Mouse (Mus musculus) G1E-ER4 (cell line): ENCODE results near the gene Ascl3. TPM values are rescaled to one million over a fixed set of nuclear protein-coding genes. Genes with fewer than 3 reads are reported as not detected.

Source experiments
- GATA1 ChIP-seq: IDR thresholded peaks from one replicate; pipeline ENCODE4 v1.8.0; 2012; ENCODE audit warnings: low read length, inconsistent platforms
- polyA plus RNA-seq: library from polyadenylated mRNA; stranded (reverse); fragments of >175 nt; gene quantifications from 2 replicates; pipeline ENCODE4 v1.2.3, GENCODE M21; 2012

Gene Ascl3
- polyA plus RNA-seq, 1 experiment = not detected

DNA sequence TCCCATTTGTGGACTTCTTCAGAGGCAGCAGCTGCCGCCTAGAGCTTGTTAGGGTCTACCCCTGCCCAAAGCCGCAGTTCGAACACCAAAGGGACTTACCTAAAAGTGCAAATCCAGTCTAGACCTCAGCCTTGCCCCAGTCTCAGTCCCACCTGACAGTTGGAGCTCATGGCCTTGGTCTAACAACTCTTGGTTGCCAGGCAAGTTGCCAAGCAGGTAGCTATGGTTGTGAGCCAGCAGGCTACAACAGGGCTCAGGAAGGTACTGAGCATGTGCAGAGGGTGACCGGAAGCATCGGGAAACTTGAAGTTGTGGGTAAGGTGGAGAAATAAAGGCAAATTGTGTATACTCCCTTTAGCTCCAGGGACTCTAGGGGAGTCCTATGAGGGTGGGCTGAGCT lies 7.8 kb downstream of the Ascl3 start, which contains the start of gene BC051019:
Gene BC051019, minus strand, starts transcription at position 154 of the 400 bp plus-strand sequence.
- TF ChIP-seq GATA1 = no peak

DNA sequence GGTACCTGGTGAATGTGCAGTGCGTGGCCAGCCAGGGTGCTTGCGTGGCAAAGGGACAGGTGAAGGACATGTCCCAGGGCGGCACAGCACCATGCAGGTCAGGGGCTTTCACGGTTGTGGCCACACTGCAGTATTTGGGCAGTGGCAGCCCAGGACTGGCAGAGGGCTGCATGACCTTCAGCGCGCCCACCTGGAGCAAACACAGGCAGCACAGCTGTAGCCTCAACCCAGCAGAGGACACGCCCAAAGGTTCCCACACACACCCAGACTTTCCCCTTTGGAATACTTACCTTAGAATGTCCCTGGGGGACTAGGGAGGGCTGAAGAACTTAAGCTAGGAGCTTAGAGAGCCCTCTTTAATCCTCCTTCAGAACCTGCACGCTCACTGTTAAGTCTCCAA lies 8.4 kb downstream of the Ascl3 start:
- TF ChIP-seq GATA1 = no peak

DNA sequence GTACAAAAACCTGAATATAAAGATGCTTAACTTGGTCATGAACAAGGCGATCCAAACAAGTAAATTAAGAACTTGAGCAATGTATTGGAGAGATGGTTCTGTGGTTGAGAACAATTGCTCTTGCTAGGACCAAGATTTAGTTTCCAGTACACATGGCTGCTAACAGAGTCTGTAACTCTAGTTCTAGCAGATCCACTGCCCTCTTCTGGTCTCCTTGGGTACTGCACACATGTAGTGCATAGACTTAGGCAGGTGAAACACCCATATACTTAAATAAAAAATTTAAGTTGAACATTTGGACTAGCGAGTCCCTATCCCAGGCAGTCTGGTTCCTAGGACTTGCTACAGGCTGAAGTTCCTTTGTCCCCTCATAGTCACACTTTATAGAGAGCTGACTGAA lies 8.9 kb downstream of the Ascl3 start:
- no peak for TF ChIP-seq GATA1

DNA sequence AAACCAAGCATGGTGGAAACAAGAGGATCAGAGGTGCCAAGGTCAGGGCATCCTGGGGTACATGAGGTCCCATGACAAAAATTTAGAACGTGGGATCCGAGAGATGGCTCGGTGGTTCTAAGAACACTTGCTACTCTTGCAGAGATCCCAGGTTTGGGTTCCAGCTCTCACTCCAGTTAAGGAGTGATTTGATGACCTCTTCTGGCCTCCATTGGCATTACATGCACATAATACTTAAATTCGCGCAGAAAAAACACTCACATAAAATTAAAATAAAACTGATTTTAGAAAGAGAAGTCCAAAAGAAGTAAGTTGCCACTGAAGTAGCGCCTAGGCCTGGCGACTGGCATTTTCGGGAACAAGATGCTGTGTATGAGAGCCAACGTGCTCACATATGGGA lies 12.2 kb downstream of the Ascl3 start:
- no peak for TF ChIP-seq GATA1

DNA sequence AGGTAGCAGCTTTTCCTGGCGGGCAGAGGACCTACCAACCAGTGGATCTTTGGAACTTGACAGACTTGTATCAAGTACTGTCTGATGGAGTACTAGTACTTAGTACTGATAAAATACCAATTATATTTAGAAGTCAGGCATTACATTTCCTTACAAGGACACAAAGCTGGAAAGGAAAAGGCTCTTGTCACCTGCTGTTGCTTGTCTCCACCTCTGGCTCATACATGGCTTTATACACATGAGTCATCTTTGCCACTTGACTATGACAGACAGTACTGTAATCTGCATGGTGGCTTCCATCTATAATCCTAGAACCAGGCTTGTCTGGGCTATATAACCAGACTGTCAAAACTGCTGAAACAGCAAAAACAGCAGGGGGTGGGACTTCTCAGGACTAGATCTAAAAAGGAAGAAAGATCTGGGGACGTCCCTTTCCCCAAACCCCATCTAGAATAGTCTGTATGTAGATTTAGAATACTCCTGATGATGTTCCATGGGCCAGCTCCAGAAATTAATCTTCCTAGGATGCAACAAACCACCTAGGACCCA lies 18.0 kb downstream of the Ascl3 start:
- no peak for TF ChIP-seq GATA1

DNA sequence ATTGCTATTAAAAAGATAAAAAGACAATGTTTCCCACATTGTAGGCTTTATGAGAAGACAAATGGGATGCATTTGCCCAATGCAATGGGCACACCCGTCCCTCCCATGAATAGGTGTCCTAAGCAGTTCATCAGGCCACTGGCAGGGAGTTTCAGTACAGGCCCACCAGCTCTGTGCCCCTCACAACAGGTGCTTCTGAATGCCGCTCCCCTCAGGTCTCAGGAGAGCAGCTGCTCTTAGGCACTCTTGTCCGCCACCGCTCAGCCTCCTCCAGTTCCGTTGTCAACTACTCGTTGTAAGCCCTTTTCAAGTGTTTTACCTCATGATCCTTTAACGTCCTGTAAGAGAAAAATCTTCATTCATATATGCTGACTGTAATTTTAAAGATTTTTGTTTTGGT lies 19.3 kb downstream of the Ascl3 start:
- no peak for TF ChIP-seq GATA1

DNA sequence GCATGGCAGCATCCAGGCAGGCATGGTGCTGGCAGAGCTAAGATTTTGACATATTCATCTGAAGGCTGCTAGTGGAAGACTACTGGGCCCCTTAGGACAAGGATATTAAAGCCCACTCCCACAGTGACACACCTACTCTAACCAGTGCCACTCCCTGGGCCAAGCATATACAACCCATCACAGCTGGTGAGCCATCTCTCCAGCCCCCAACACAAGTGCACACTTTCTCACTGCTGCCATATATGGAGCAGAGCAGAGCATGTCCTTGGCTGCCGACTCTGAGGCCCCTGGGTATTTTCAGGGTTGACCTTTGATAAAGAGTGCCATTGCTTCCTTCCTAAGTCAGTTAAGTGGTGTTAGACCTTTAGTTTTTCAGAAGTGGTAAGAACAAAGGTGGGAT lies 21.5 kb downstream of the Ascl3 start:
- no peak for TF ChIP-seq GATA1

DNA sequence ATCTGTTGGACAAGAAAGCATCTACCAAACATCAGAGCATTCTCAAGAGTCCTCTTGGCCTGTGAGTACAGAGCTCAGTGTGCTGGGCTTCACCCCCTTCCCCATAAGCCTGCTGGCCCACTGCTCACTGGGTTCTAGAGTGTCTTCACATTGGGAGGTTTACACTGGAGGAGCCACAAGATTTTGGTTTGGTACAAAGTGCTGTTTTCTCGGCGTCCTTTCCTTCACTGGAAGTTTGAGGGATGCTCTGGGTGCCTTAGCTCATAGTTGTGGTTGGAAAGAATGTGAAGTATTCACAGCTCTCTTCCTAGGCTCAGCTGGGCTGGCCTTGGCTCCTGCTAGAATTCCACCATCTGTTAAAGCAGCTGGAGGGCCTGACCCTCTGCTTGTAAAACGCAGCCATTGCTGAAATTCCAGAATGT lies 22.6 kb downstream of the Ascl3 start:
- TF ChIP-seq GATA1 = no peak

DNA sequence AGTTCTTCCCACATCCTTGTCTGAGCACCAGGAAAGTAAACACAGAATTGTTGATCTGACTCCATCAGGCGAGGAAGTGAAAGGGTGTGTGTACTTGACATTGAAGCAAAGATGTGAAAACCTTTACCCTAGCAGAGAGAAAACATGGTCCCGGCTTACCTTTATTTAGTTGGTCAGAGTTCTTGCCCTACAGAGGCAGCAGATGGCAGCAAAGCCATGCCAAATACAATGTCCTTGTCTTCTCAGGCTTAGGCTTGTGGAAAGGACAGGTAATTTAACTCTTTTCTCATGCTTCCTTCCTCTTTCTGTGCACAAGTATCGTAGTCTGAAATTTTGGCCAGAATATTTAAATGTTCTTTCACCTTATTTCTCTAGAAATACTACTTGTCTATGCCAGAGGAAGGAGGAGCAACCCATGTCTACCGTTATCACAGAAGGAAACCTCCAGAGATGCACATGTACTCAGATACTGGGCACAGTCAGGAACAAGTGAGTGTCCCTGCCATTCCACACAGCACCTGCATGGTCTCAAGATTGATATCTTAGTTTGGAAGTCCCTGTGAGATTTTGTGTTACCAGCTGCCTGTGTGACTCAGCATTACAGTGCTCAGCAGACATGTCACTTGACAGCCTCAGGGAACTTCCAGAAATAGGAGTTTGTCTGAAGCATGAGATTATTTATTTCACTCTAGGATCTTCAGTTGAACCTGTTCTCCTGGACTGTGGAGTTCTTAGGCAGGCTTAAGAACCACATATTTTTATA lies 24.3 kb downstream of the Ascl3 start:
- TF ChIP-seq GATA1 = no peak

DNA sequence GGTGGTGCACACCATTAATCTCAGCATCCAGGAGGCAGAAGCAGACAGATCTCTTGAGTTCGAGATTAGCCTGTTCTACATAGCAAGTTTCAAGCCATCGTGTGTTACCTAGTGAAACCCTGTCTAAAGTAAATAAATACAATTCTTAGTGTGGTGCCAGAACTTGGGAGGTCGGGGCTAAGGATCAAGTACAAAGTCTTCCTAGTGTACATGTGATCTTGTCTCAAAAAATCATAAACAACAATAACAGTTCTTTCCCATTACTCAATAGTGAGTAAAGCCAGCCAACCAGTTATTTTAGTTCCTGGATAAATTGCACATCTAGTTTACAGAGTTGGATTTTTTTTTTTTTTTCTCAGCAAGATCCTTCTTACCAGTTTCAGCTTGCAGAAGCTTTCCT lies 27.1 kb downstream of the Ascl3 start:
- TF ChIP-seq GATA1 = no peak

DNA sequence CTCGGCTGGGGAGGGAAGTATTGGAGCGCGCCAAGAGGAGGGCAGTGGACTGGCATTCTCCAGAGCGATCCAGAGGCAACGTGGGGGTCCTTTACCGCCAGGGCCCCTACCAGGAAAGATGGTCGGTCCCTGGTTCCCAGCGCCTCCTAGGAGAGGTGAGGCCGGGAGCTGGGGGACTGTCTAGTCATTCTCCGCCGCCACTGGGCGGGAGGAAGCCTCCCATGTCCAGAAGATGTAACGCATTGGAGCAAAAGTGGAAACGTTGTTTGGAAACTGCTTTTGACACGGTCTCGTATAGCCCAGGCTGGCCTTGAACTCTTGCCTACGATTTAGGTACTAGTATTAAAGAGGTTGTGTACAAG lies 27.5 kb downstream of the Ascl3 start:
- TF ChIP-seq GATA1 = no peak

DNA sequence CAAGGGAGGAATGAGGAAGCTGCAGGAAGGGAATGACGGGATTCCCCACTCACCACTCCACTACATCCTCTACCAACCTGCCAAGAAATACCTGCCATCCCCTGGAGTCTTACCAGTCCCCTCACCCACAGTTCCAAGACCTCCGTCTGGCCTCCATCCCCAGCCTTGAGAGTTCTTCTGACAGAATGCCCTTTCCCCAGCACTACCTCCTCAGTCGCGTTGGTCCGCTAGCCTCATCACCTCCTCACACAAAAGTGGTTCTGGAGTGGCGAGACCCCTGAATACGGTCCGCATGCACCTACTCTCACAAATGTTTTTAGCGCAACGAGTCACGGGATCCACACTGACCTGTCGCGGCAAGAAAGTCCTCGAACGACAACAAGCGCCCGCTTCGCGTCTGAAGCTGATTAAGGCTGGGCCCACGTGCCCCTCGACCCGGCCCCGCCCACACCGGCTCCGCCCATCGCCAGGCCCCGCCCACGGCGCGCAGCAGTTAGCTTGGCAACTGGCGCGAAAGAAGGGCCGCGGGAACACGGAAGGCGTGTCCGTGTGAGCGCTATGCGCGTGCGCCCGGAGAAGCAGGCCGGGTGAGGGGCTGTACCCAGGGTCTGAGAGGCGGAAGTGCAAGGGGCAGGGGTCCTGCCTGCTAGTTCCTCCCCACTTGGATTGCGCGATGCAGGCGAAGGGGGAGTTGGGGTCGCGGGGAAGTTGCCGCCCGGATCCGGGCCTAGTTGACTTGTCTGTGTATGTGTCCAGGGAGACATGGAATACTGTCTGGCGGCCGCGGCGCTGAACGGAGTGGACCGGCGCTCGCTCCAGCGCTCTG lies 28.1 kb downstream of the Ascl3 start, which contains the start of the genes St5 and Akip1:
Gene St5, minus strand, starts transcription at position 416 of the 826 bp plus-strand sequence.
Gene Akip1, plus strand, starts transcription at position 501 of the 826 bp plus-strand sequence.
- no peak for TF ChIP-seq GATA1

DNA sequence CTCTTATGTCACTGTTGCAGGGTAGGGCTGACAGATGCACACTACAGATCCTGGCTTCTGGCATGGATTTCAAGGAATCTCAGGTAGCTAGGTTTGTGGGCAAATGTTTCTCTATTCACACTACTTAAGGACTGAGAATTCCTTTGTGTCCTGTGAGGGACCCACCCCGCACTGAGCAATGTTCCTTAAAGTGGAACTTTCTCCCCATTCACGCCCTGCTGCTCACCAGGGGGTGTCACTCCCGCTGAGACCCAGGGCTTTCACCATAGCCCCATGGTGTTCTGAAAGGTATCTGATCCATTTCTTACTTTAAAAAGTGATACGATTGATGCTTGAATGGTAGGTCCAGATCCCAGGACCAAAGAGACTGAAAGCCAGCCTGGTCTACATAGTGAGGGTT lies 28.8 kb downstream of the Ascl3 start:
- no peak for TF ChIP-seq GATA1

DNA sequence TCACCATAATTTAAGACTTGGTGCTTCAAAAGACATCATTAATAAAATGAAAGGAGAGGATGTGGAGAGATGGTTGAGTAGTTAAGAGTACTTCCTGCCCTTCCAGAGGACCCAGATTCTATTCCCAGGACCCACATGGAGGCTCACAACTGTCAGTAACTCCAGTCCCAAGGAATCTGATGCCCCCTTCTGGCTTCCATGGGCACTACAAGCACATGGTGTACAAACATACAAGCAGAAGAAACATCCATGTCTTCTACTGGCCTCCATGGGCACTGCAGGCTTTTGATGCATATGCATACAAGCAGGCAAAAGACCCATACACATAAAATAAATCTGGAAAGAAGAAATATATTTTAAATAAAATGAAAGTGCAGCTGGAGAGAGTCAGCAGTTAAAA lies 31.3 kb downstream of the Ascl3 start:
- TF ChIP-seq GATA1 = no peak

DNA sequence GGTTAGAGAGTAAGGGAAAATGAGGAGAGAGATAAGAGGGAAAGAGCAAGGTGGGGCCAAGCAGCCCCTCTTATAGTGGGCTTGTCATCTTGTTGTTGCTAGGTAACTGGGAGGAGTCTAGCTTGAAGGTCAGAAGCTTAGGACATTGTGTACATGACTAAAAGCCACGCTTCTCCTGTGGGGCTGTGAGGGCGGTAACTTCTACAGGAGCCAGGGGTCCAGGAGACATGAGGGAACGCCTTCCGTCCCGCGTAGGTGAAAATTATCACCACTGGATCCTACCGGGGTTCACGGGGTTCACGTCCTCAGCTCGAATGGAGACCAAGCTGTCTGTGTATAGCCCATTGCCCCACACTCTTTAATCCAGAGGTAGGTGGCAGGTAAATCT lies 36.2 kb downstream of the Ascl3 start:
- no peak for TF ChIP-seq GATA1

DNA sequence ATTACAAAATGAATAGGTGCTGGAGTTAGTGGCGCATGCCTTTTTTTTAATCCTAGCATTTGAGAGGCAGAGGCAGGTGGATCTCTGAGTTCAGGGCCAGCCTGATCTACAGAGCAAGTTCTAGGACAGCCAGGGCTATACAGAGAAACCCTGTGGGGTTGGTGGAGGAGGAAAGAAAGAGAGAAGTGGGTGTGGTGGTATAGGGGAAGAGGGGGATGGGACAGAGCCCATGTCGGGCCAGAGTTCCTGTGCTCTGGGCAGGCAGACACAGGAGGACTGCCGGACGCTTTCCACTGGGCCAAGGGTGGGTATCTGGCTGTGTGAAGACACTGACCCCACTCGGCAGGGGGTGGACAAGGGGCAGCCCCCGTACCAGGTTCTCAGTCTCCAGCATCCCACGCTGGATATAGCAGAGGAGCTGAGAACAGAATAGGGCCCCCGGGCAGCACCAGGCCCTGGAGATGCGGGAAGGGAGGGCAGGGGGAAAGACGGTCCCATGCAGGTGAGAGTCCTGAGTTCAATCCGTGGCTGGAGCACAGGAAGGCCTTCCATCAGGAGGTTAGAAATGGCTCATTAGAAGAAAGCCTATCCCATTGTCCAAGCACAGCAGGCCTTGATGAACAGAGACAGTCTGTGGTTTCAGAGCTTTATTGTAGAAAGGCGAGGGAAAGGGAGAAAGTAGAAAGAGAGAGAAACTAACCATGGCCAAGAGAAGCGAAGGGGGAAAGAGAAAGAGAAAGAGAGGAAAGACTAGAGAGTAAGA lies 36.8 kb downstream of the Ascl3 start:
- no peak for TF ChIP-seq GATA1
